ENCODE assay signal across 23 mouse cellular contexts in the genomic region with DNA sequence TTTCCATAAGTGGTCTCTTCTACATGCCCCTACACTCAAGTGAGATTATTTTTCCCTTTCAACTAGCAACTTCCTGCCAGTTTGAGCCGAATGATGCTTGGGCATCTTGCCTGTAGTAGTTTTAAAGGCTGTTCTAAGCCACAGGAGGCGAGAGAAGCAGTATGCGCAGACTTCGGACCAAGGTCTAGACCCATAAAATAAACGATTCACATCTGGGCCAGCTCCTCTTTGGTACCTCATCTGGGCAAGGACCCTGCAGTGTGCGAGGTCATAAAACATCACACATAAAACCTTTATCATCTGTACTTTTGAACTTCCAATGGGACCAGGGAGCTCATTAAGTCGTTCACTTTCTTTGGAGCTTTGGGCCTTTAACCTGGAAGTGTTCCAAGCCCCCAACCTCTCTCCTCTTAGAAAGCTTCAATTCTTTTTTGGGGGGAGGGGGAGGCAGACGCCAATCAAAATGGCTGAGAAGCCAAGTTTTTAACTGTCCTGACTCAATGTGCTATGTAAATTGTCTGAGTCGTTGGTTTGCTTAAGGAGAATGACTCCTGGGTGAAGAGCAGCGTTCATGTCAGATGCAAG. TPM values are rescaled to one million over a fixed set of nuclear protein-coding genes. Genes with fewer than 3 reads are reported as not detected.
DNase-seq lines count a peak whose midpoint lies in the region; ATAC-seq and TF ChIP-seq lines count a peak whose summit lies in the region.
"Had no signal": no experiment of that assay in that cellular context is flagged by ENCODE, and none has a peak within 500 bp of the region (broad histone marks: within the 10 kb centered on the region; RNA-seq: fewer than 3 reads in every experiment).

No protein-coding gene starts in this region.

- H3K4me3 ChIP-seq in forebrain, embryonic 14.5 days (ENCODE audit: low read depth, low read length) = no peak overlapping the region
- no peak overlapping the region for H3K4me3 ChIP-seq in forebrain, embryonic 10.5 days
- H3K4me3 ChIP-seq in limb, embryonic 10.5 days = no peak overlapping the region
- H3K4me3 ChIP-seq in limb, embryonic 14.5 days (replicated peaks; ENCODE audit: low read length) = no peak overlapping the region
- H3K4me3 ChIP-seq: embryonic facial prominence, embryonic 13.5 days; forebrain, embryonic 15.5 days; heart, adult 2 months; heart, embryonic 15.5 days; hindbrain, embryonic 13.5 days had no signal

- TF ChIP-seq POLR2A in limb, embryonic 14.5 days (IDR thresholded peaks at IDR 0.05; ENCODE audit: borderline replicate concordance, extremely low read depth, insufficient read depth, insufficient read length) = no peak

- no peaks in the 10 kb centered on the region for H3K27me3 ChIP-seq in forebrain, embryonic 14.5 days (replicated peaks; ENCODE audit: control insufficient read depth, insufficient read depth, low read length)
- H3K27me3 ChIP-seq in forebrain, embryonic 10.5 days (ENCODE audit: poor library complexity, severe bottlenecking) = no peaks in the 10 kb centered on the region
- H3K27me3 ChIP-seq in limb, embryonic 10.5 days (ENCODE audit: low read depth, poor library complexity, severe bottlenecking) = peaks cover 3% of the 10 kb centered on the region; the same call in 1 of the 2 replicates
- no peaks in the 10 kb centered on the region; the same call in 1 of the 2 replicates for H3K27me3 ChIP-seq in limb, embryonic 14.5 days (ENCODE audit: control insufficient read depth, insufficient read depth, low read length)
- H3K27me3 ChIP-seq: embryonic facial prominence, embryonic 13.5 days; forebrain, embryonic 15.5 days; heart, embryonic 15.5 days; hindbrain, embryonic 13.5 days; Patski had no signal

- WGBS in forebrain, embryonic 14.5 days = 47% methylated on average over 10 of the region's 10 CpGs
- 85% methylated on average over 10 of the region's 10 CpGs for WGBS in forebrain, embryonic 10.5 days
- WGBS in limb, embryonic 10.5 days = 38% methylated on average over 10 of the region's 10 CpGs
- WGBS in limb, embryonic 14.5 days = 17% methylated on average over 10 of the region's 10 CpGs

- no peaks in the 10 kb centered on the region for H3K36me3 ChIP-seq in forebrain, embryonic 14.5 days (ENCODE audit: control insufficient read depth, insufficient read depth, low read length)
- H3K36me3 ChIP-seq in forebrain, embryonic 10.5 days (replicated peaks) = no peaks in the 10 kb centered on the region
- H3K36me3 ChIP-seq in limb, embryonic 10.5 days = peaks cover 11% of the 10 kb centered on the region
- no peaks in the 10 kb centered on the region for H3K36me3 ChIP-seq in limb, embryonic 14.5 days (ENCODE audit: control insufficient read depth, insufficient read depth, low read length)
- H3K36me3 ChIP-seq: embryonic facial prominence, embryonic 13.5 days; forebrain, embryonic 15.5 days; heart, embryonic 15.5 days; hindbrain, embryonic 13.5 days had no signal

- H3K9ac ChIP-seq in forebrain, embryonic 14.5 days (ENCODE audit: low read length) = no peak overlapping the region
- H3K9ac ChIP-seq in limb, embryonic 14.5 days (ENCODE audit: low read depth, low read length, severe bottlenecking) = no peak overlapping the region
- H3K9ac ChIP-seq: embryonic facial prominence, embryonic 13.5 days; forebrain, embryonic 15.5 days; heart, embryonic 15.5 days; hindbrain, embryonic 13.5 days had no signal

- no peaks in the 10 kb centered on the region for H3K9me3 ChIP-seq in forebrain, embryonic 14.5 days (replicated peaks; ENCODE audit: control insufficient read depth, low read length)
- no peaks in the 10 kb centered on the region for H3K9me3 ChIP-seq in forebrain, embryonic 10.5 days
- H3K9me3 ChIP-seq in limb, embryonic 10.5 days (replicated peaks) = no peaks in the 10 kb centered on the region
- no peaks in the 10 kb centered on the region for H3K9me3 ChIP-seq in limb, embryonic 14.5 days (ENCODE audit: control insufficient read depth, low read length)
- H3K9me3 ChIP-seq: embryonic facial prominence, embryonic 13.5 days; forebrain, embryonic 15.5 days; heart, embryonic 15.5 days; hindbrain, embryonic 13.5 days had no signal

- no peak overlapping the region for H3K27ac ChIP-seq in forebrain, embryonic 14.5 days (ENCODE audit: low read depth, low read length)
- no peak overlapping the region for H3K27ac ChIP-seq in forebrain, embryonic 10.5 days
- H3K27ac ChIP-seq in limb, embryonic 10.5 days = peak overlapping the region; percentile 72
- 0 out of 2 replicates have a peak overlapping the region, but pooled peaks have one; percentile 52 for H3K27ac ChIP-seq in limb, embryonic 14.5 days (replicated peaks; ENCODE audit: low read depth, low read length)
- H3K27ac ChIP-seq: embryonic facial prominence, embryonic 13.5 days; forebrain, embryonic 15.5 days; heart, adult 2 months; heart, embryonic 15.5 days; hindbrain, embryonic 13.5 days; hindbrain, postnatal 0 days had no signal

- no peak overlapping the region for H3K4me2 ChIP-seq in forebrain, embryonic 14.5 days (ENCODE audit: low read length)
- H3K4me2 ChIP-seq in limb, embryonic 14.5 days (replicated peaks; ENCODE audit: low read depth, low read length, severe bottlenecking) = 0 out of 2 replicates have a peak overlapping the region, but pooled peaks have one; percentile 13
- H3K4me2 ChIP-seq: embryonic facial prominence, embryonic 13.5 days; forebrain, embryonic 15.5 days; heart, embryonic 11.5 days; heart, embryonic 15.5 days; hindbrain, embryonic 13.5 days had no signal

- intact Hi-C loops in left cerebral cortex, postnatal 14 days (cut with DNase I) = no loop called here

- H3K4me1 ChIP-seq in forebrain, embryonic 14.5 days (ENCODE audit: control insufficient read depth, insufficient read depth, low read length) = 0 out of 2 replicates have a peak, but pooled peaks cover 3% of the 10 kb centered on the region
- H3K4me1 ChIP-seq in forebrain, embryonic 10.5 days = peaks cover 30% of the 10 kb centered on the region
- H3K4me1 ChIP-seq in limb, embryonic 10.5 days = peaks cover 71% of the 10 kb centered on the region
- H3K4me1 ChIP-seq in limb, embryonic 14.5 days (ENCODE audit: control insufficient read depth, insufficient read depth, low read length) = peaks cover 36% of the 10 kb centered on the region

- peak; percentile 19 for DNase-seq in forebrain, embryonic 14.5 days (ENCODE audit: low spot score)
- no peak for DNase-seq in forebrain, embryonic 10.5 days (ENCODE audit: extremely low spot score, low spot score)
- DNase-seq in forelimb bud, embryonic 11.5 days (ENCODE audit: low read depth, low spot score) = peak; percentile 81
- DNase-seq in limb, embryonic 10.5 days (ENCODE audit: low spot score) = peak; percentile 51
- DNase-seq in limb, embryonic 14.5 days (ENCODE audit: low spot score) = peak; percentile 76
- no peak for DNase-seq in cerebellum, postnatal 25 days
- no peak for DNase-seq in left cerebral cortex, postnatal 14 days (ENCODE audit: low spot score in 2 of 2)
- no peak for DNase-seq in urinary bladder, postnatal 14 days (ENCODE audit: low spot score)
- DNase-seq: adrenal gland, adult 2 months; adrenal gland, postnatal 25 days; cerebellum, adult 2 months; cerebellum, postnatal 10 days; gastrocnemius, postnatal 14 days; heart, adult 2 months; heart, postnatal 14 days had no signal

- ATAC-seq in forebrain, embryonic 14.5 days = no peak
- peak; percentile 85 for ATAC-seq in limb, embryonic 14.5 days (ENCODE audit: low FRiP score, low read depth)
- ATAC-seq: activated CD4-positive, CD25-positive, alpha-beta regulatory T cell, adult 4 months; forebrain, embryonic 15.5 days; hindbrain, postnatal 0 days; Patski had no signal

RNA-seq across cellular contexts. Expression of gene Dicer1, which starts 17.5 kb away (rescaled TPM):
- 21.4 and 25.1 TPM in 2 replicates for polyA plus RNA-seq in forebrain, embryonic 14.5 days (2014; fragmentation: Nextera tagmentation; extraction: Ambion mirVana)
- polyA plus RNA-seq in forebrain, embryonic 10.5 days (2016; fragmentation: Nextera tagmentation; extraction: Ambion mirVana) = 47.0 and 47.7 TPM in 2 replicates
- polyA plus RNA-seq in limb, embryonic 10.5 days (2016; fragmentation: Nextera tagmentation; extraction: Ambion mirVana) = 50.3 and 58.5 TPM in 2 replicates
- 28.7 and 30.4 TPM in 2 replicates for polyA plus RNA-seq in limb, embryonic 14.5 days (2012; rRNA removed)
- polyA plus RNA-seq in limb, embryonic 14.5 days (2014; fragmentation: Nextera tagmentation; extraction: Ambion mirVana) = 19.9 and 22.2 TPM in 2 replicates
- total RNA-seq in left cerebral cortex, postnatal 14 days (2021) = 10 to 100 TPM; 52.3 to 54.4 TPM

Comparison
In these comparisons a context has a peak if more than half of its experiments do, and no peak if none do; other contexts are left out.
1. DNase-seq: peak in forebrain, embryonic 14.5 days (single experiment), forelimb bud, embryonic 11.5 days (single experiment), limb, embryonic 10.5 days (single experiment) and limb, embryonic 14.5 days (single experiment); none in forebrain, embryonic 10.5 days (single experiment), cerebellum, postnatal 25 days (0 of 2), left cerebral cortex, postnatal 14 days (0 of 2) and urinary bladder, postnatal 14 days (single experiment).
2. H3K27ac ChIP-seq: peak in limb, embryonic 10.5 days (single experiment) and limb, embryonic 14.5 days (single experiment); none in forebrain, embryonic 14.5 days (single experiment) and forebrain, embryonic 10.5 days (single experiment).